Mouse (Mus musculus): ENCODE results near the gene Nadk. TPM values are rescaled to one million over a fixed set of nuclear protein-coding genes. Genes with fewer than 3 reads are reported as not detected.

Gene Nadk
- polyA plus RNA-seq, 1 experiment = 129 TPM

GRCm38 (mm10) chr4:155635766-155636499, 73.8 kb downstream of the Nadk start:
- no peak overlapping the region for H3K4me3 ChIP-seq (ENCODE audit: control insufficient read depth, insufficient read depth, low read length)
- H3K4me1 ChIP-seq (replicated peaks; ENCODE audit: control insufficient read depth, insufficient read depth, low read length) = no peaks in the 10 kb centered on the region
- H3K36me3 ChIP-seq (ENCODE audit: control insufficient read depth, insufficient read depth, low read length) = peaks cover 75% of the 10 kb centered on the region
- H3K27me3 ChIP-seq (ENCODE audit: control insufficient read depth, insufficient read depth, low read length) = no peaks in the 10 kb centered on the region
- no peak overlapping the region for H3K27ac ChIP-seq (ENCODE audit: control insufficient read depth, insufficient read depth, low read length)
- TF ChIP-seq POLR2A (IDR thresholded peaks at IDR 0.05; ENCODE audit: control insufficient read depth, extremely low read depth, insufficient read depth, low read length, poor library complexity) = no peak
- no peak for TF ChIP-seq CTCF (IDR thresholded peaks at IDR 0.05; ENCODE audit: borderline replicate concordance, control insufficient read depth, extremely low read depth, insufficient read depth, low read length, poor library complexity)
- no peak for DNase-seq

Other genes with a start within 250 kb of the Nadk start
- 8.5 TPM in 2 replicates for gene Prkcz, start 201.0 kb upstream of the Nadk start, polyA plus RNA-seq (2012; rRNA removed)
- 1.0 and 1.2 TPM in 2 replicates for gene Gabrd, start 164.3 kb upstream of the Nadk start, polyA plus RNA-seq (2012; rRNA removed)
- 18.3 and 23.1 TPM in 2 replicates for gene Cfap74, start 153.2 kb upstream of the Nadk start, polyA plus RNA-seq (2012; rRNA removed)
- 0.62 and 2.1 TPM in 2 replicates for gene Tmem52, start 93.3 kb upstream of the Nadk start, polyA plus RNA-seq (2012; rRNA removed)
- 850 and 885 TPM in 2 replicates for gene Gnb1, start 71.0 kb upstream of the Nadk start, polyA plus RNA-seq (2012; rRNA removed)
- 17.1 and 19.1 TPM in 2 replicates for gene Slc35e2, start 39.0 kb downstream of the Nadk start, polyA plus RNA-seq (2012; rRNA removed)
- gene Cdk11b, start 62.5 kb downstream of the Nadk start, polyA plus RNA-seq (2012; rRNA removed) = 34.4 and 42.1 TPM in 2 replicates
- not detected in 2 replicates for gene Gm10563, start 83.0 kb downstream of the Nadk start, polyA plus RNA-seq (2012; rRNA removed)
- gene Mmp23, start 91.0 kb downstream of the Nadk start, polyA plus RNA-seq (2012; rRNA removed) = 17.0 and 17.8 TPM in 2 replicates
- 91.2 and 99.7 TPM in 2 replicates for gene Mib2, start 106.8 kb downstream of the Nadk start, polyA plus RNA-seq (2012; rRNA removed)
- 17.4 and 18.5 TPM in 2 replicates for gene Fndc10, start 132.0 kb downstream of the Nadk start, polyA plus RNA-seq (2012; rRNA removed)
- gene Ssu72, start 142.4 kb downstream of the Nadk start, polyA plus RNA-seq (2012; rRNA removed) = 184 and 186 TPM in 2 replicates
- 4.9 and 5.1 TPM in 2 replicates for gene Tmem240, start 172.4 kb downstream of the Nadk start, polyA plus RNA-seq (2012; rRNA removed)
- 87.0 and 93.1 TPM in 2 replicates for gene Atad3a, start 198.7 kb downstream of the Nadk start, polyA plus RNA-seq (2012; rRNA removed)
- 11.2 and 13.5 TPM in 2 replicates for gene Vwa1, start 212.3 kb downstream of the Nadk start, polyA plus RNA-seq (2012; rRNA removed)
- 0.55 and 0.58 TPM in 2 replicates for gene Tmem88b, start 223.5 kb downstream of the Nadk start, polyA plus RNA-seq (2012; rRNA removed)
- gene Ankrd65, start 228.1 kb downstream of the Nadk start, polyA plus RNA-seq (2012; rRNA removed) = 0.42 and 0.92 TPM in 2 replicates
- gene Mrpl20, start 240.5 kb downstream of the Nadk start, polyA plus RNA-seq (2012; rRNA removed) = 74.6 and 77.9 TPM in 2 replicates